Mouse (Mus musculus): ENCODE measurements around the gene Ryr2. TPM values are rescaled to one million over a fixed set of nuclear protein-coding genes. Genes with fewer than 3 reads are reported as not detected.
"Not testable (repeated sequence)": the region's sequence is repeated elsewhere in the genome, so short reads cannot be mapped to it uniquely, and the experiment has no call there.

Ryr2 gene
- polyA plus RNA-seq, 1 experiment from 2014 or later: 6.1 TPM

DNA sequence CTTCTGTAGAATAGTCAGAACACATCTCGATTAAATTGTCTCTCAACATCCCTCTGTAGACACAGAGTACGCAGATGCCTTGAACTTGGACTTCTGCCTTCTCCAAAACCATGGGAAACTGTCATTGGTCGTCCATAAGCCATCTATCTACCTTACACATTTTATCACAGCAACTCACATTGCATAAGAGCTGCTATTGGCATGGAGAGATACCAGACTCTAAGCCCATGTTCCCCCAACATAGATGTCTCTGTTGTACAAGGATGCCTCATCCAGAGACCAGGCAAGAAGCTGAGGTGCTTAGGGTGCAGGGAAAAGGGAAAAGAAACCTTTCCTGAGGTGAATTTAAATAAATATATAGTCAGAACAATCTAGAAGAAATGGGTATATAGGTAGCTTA, 288.0 kb downstream of the Ryr2 start:
- H3K4me1 ChIP-seq (ENCODE audit: control insufficient read depth, insufficient read depth, low read length): no peaks in the 10 kb centered on the region
- no peak for DNase-seq
- H3K27me3 ChIP-seq (ENCODE audit: control insufficient read depth, insufficient read depth, low read length): no peaks in the 10 kb centered on the region
- H3K36me3 ChIP-seq (ENCODE audit: control insufficient read depth, insufficient read depth, low read length): no peaks in the 10 kb centered on the region
- no peaks in the 10 kb centered on the region for H3K9me3 ChIP-seq (ENCODE audit: control insufficient read depth, low read length)
- WGBS: 83% methylated on average over 3 of the region's 3 CpGs
- H3K27ac ChIP-seq (replicated peaks; ENCODE audit: low read depth, low read length): no peak overlapping the region
- H3K4me3 ChIP-seq (replicated peaks; ENCODE audit: low read depth, low read length): no peak overlapping the region
- no peak for ATAC-seq (ENCODE audit: low FRiP score, low TSS enrichment)
- no peak overlapping the region for H3K4me2 ChIP-seq (ENCODE audit: low read length)
- H3K9ac ChIP-seq (replicated peaks; ENCODE audit: low read length): no peak overlapping the region

DNA sequence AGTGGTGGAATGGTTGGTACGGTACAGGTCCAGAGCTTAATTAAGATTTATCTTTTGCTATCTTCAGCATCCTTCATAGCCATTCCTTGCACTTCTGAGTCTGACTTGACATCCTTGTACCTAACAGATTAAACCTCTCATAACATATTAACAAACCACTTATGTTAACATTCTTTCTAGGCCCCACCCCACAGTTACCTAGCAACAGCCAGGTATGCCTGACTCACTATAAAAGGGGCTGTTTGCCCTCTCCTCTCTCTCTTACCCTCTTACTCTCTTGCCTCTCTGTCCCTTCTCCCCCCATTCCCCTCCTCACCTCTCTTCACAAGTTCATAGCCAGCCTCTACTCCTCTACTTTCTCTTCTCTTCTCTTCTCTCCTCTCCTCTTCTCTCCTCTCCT, 297.4 kb downstream of the Ryr2 start:
- not testable (repeated sequence) for H3K4me3 ChIP-seq (replicated peaks; ENCODE audit: low read depth, low read length); H3K4me1 ChIP-seq (ENCODE audit: control insufficient read depth, insufficient read depth, low read length); DNase-seq; H3K27ac ChIP-seq (replicated peaks; ENCODE audit: low read depth, low read length); H3K9ac ChIP-seq (replicated peaks; ENCODE audit: low read length); H3K9me3 ChIP-seq (ENCODE audit: control insufficient read depth, low read length); ATAC-seq (ENCODE audit: low FRiP score, low TSS enrichment); H3K36me3 ChIP-seq (ENCODE audit: control insufficient read depth, insufficient read depth, low read length); H3K27me3 ChIP-seq (ENCODE audit: control insufficient read depth, insufficient read depth, low read length); H3K4me2 ChIP-seq (ENCODE audit: low read length)
- 92% methylated on average over 1 of the region's 1 CpGs for WGBS

- Histone ChIP-seq H3K9ac (replicated peaks; ENCODE audit: low read length) (no peak overlapping the region), H3K4me3 (replicated peaks; ENCODE audit: low read depth, low read length) (no peak overlapping the region), H3K4me2 (ENCODE audit: low read length) (no peak overlapping the region), H3K9me3 (ENCODE audit: control insufficient read depth, low read length) (no peaks in the 10 kb centered on the region), H3K27me3 (ENCODE audit: control insufficient read depth, insufficient read depth, low read length) (no peaks in the 10 kb centered on the region), H3K27ac (replicated peaks; ENCODE audit: low read depth, low read length) (no peak overlapping the region), H3K4me1 (ENCODE audit: control insufficient read depth, insufficient read depth, low read length) (no peaks in the 10 kb centered on the region), H3K36me3 (ENCODE audit: control insufficient read depth, insufficient read depth, low read length) (no peaks in the 10 kb centered on the region)
- ATAC-seq (ENCODE audit: low FRiP score, low TSS enrichment): no peak
- no peak for DNase-seq
- 92% methylated on average over 3 of the region's 3 CpGs for WGBS
These were observed 314.2 kb downstream of the Ryr2 start for GRCm38 (mm10) chr13:11792536-11792935.

GRCm38 (mm10) chr13:11790536-11790935, 316.2 kb downstream of the Ryr2 start:
- 0 out of 2 replicates have a peak overlapping the region, but pooled peaks have one; percentile 37 for H3K27ac ChIP-seq (replicated peaks; ENCODE audit: low read depth, low read length)
- 80% methylated on average over 5 of the region's 5 CpGs for WGBS
- ATAC-seq (ENCODE audit: low FRiP score, low TSS enrichment): no peak
- no peak overlapping the region for H3K4me2 ChIP-seq (ENCODE audit: low read length)
- no peaks in the 10 kb centered on the region for H3K9me3 ChIP-seq (ENCODE audit: control insufficient read depth, low read length)
- no peak overlapping the region for H3K9ac ChIP-seq (replicated peaks; ENCODE audit: low read length)
- H3K4me3 ChIP-seq (replicated peaks; ENCODE audit: low read depth, low read length): no peak overlapping the region
- no peaks in the 10 kb centered on the region for H3K4me1 ChIP-seq (ENCODE audit: control insufficient read depth, insufficient read depth, low read length)
- no peaks in the 10 kb centered on the region for H3K36me3 ChIP-seq (ENCODE audit: control insufficient read depth, insufficient read depth, low read length)
- no peak for DNase-seq
- H3K27me3 ChIP-seq (ENCODE audit: control insufficient read depth, insufficient read depth, low read length): no peaks in the 10 kb centered on the region

DNA sequence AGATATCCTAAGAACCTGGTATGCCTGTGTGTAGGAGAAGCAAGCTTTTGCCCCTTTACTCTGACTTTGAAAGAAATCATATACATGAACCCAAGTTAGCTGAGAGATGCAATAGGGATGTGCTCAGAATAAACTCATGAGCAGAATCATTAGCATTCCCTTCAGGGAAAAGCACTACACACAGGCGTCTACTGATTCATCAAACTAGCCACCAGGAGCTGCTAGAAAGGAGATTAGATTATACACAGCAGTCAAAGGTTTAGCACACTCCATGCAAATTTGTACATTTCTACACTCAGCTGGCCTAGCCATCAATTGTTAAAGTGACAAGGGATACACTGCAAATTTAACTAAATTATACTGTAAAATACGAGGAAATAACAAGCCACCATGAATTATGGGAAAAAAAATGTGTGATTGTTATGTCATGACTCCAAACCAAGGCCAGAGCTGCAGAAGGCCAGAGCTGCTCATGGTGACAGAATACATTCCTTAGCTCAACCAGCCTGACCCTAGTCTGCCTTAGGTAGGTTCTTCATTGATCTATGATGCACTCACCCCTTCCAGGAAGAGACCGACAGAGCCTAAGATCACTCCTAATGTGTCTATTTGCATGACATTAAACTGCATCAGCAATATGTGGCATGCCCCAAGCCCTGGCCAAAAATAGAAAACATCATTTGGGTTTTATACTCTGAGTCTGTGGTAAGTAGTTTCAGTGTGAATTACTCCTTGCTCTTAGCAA, 324.2 kb downstream of the Ryr2 start:
- Histone ChIP-seq H3K4me3 (replicated peaks; ENCODE audit: low read depth, low read length) (no peak overlapping the region), H3K27me3 (ENCODE audit: control insufficient read depth, insufficient read depth, low read length) (no peaks in the 10 kb centered on the region), H3K4me2 (ENCODE audit: low read length) (no peak overlapping the region), H3K9ac (replicated peaks; ENCODE audit: low read length) (no peak overlapping the region), H3K4me1 (ENCODE audit: control insufficient read depth, insufficient read depth, low read length) (0 out of 2 replicates have a peak, but pooled peaks cover 3% of the 10 kb centered on the region), H3K9me3 (ENCODE audit: control insufficient read depth, low read length) (no peaks in the 10 kb centered on the region), H3K36me3 (ENCODE audit: control insufficient read depth, insufficient read depth, low read length) (no peaks in the 10 kb centered on the region), H3K27ac (replicated peaks; ENCODE audit: low read depth, low read length) (peak overlapping the region; percentile 49)
- DNase-seq: peak; percentile 57
- ATAC-seq (ENCODE audit: low FRiP score, low TSS enrichment): peak; percentile 33; the same call in 1 of the 2 replicates
- WGBS: 42% methylated on average over 3 of the region's 3 CpGs

- H3K27me3 ChIP-seq (ENCODE audit: control insufficient read depth, insufficient read depth, low read length): no peaks in the 10 kb centered on the region
- no peak overlapping the region for H3K27ac ChIP-seq (replicated peaks; ENCODE audit: low read depth, low read length)
- H3K4me2 ChIP-seq (ENCODE audit: low read length): no peak overlapping the region
- WGBS: 22% methylated on average over 2 of the region's 2 CpGs
- no peaks in the 10 kb centered on the region for H3K36me3 ChIP-seq (ENCODE audit: control insufficient read depth, insufficient read depth, low read length)
- DNase-seq (no peak), ATAC-seq (ENCODE audit: low FRiP score, low TSS enrichment) (no peak)
- no peak overlapping the region for H3K4me3 ChIP-seq (replicated peaks; ENCODE audit: low read depth, low read length)
- 0 out of 2 replicates have a peak, but pooled peaks cover 3% of the 10 kb centered on the region for H3K4me1 ChIP-seq (ENCODE audit: control insufficient read depth, insufficient read depth, low read length)
- H3K9me3 ChIP-seq (ENCODE audit: control insufficient read depth, low read length): no peaks in the 10 kb centered on the region
- H3K9ac ChIP-seq (replicated peaks; ENCODE audit: low read length): no peak overlapping the region
These were observed 325.7 kb downstream of the Ryr2 start for GRCm38 (mm10) chr13:11781065-11781464.

GRCm38 (mm10) chr13:11777726-11778125, 329.0 kb downstream of the Ryr2 start:
- no peak overlapping the region for H3K27ac ChIP-seq (replicated peaks; ENCODE audit: low read depth, low read length)
- no peaks in the 10 kb centered on the region for H3K27me3 ChIP-seq (ENCODE audit: control insufficient read depth, insufficient read depth, low read length)
- H3K9me3 ChIP-seq (ENCODE audit: control insufficient read depth, low read length): no peaks in the 10 kb centered on the region
- ATAC-seq (ENCODE audit: low FRiP score, low TSS enrichment) (no peak), DNase-seq (no peak)
- H3K4me2 ChIP-seq (ENCODE audit: low read length): no peak overlapping the region
- no peak overlapping the region for H3K4me3 ChIP-seq (replicated peaks; ENCODE audit: low read depth, low read length)
- WGBS: 93% methylated on average over 6 of the region's 6 CpGs
- no peak overlapping the region for H3K9ac ChIP-seq (replicated peaks; ENCODE audit: low read length)
- 0 out of 2 replicates have a peak, but pooled peaks cover under 1% of the 10 kb centered on the region for H3K4me1 ChIP-seq (ENCODE audit: control insufficient read depth, insufficient read depth, low read length)
- no peaks in the 10 kb centered on the region for H3K36me3 ChIP-seq (ENCODE audit: control insufficient read depth, insufficient read depth, low read length)

DNA sequence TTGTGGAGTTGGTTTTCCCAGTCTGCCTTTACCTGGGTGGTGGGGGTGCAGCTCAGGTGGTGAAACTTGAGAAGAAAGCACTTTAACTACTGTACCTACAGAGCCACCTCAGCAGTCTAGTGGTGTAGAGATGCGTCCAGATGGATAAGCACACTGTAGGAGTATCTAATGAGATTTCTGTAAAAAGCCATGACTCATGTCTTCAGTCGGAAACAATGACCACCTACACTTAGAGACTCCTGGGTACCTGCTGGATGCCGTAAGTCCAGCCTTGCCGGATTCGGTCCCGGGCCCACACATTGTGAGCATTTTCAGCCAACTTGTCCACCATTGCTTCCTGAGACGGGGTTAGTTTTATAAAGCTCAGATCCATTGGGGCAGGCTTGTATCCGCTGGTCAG, 334.6 kb downstream of the Ryr2 start:
- Histone ChIP-seq H3K9me3 (ENCODE audit: control insufficient read depth, low read length) (no peaks in the 10 kb centered on the region), H3K9ac (replicated peaks; ENCODE audit: low read length) (no peak overlapping the region), H3K36me3 (ENCODE audit: control insufficient read depth, insufficient read depth, low read length) (no peaks in the 10 kb centered on the region), H3K4me3 (replicated peaks; ENCODE audit: low read depth, low read length) (no peak overlapping the region), H3K4me2 (ENCODE audit: low read length) (no peak overlapping the region), H3K27me3 (ENCODE audit: control insufficient read depth, insufficient read depth, low read length) (no peaks in the 10 kb centered on the region), H3K27ac (replicated peaks; ENCODE audit: low read depth, low read length) (no peak overlapping the region), H3K4me1 (ENCODE audit: control insufficient read depth, insufficient read depth, low read length) (no peaks in the 10 kb centered on the region)
- ATAC-seq (ENCODE audit: low FRiP score, low TSS enrichment): no peak
- no peak for DNase-seq
- WGBS: 92% methylated on average over 8 of the region's 8 CpGs

DNA sequence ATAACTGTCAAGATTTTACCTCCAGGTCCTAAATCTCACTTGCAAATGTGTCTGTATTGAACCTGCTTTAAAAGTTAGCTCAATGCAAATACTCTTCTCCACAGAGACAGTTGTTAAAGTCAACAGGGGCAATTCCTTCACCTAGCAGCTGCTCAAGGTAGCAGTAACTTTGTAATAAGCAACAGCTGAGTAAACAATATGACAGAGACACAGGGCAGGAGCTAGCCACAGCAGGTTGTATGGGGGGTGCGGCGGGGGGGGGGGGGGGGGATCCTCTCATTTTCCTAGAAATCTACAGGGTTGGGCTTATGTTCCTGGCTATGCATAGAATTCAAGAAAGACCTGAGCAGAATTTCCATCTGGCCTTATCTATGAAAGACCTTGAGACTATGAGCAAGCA, 339.8 kb downstream of the Ryr2 start:
- Histone ChIP-seq H3K9ac (replicated peaks; ENCODE audit: low read length) (no peak overlapping the region), H3K36me3 (ENCODE audit: control insufficient read depth, insufficient read depth, low read length) (no peaks in the 10 kb centered on the region), H3K27me3 (ENCODE audit: control insufficient read depth, insufficient read depth, low read length) (no peaks in the 10 kb centered on the region), H3K9me3 (ENCODE audit: control insufficient read depth, low read length) (no peaks in the 10 kb centered on the region), H3K4me1 (ENCODE audit: control insufficient read depth, insufficient read depth, low read length) (no peaks in the 10 kb centered on the region), H3K4me3 (replicated peaks; ENCODE audit: low read depth, low read length) (no peak overlapping the region), H3K27ac (replicated peaks; ENCODE audit: low read depth, low read length) (no peak overlapping the region), H3K4me2 (ENCODE audit: low read length) (no peak overlapping the region)
- no peak for DNase-seq
- no peak for ATAC-seq (ENCODE audit: low FRiP score, low TSS enrichment)
- 73% methylated on average over 2 of the region's 2 CpGs for whole genome bisulfite sequencing
